Mouse (Mus musculus): ENCODE measurements around the gene Dennd1a. TPM values are rescaled to one million over a fixed set of nuclear protein-coding genes. Genes with fewer than 3 reads are reported as not detected.

The Dennd1a gene
- total RNA-seq, 2 experiments from 2014 or later = 25.3 to 26.2 TPM

DNA sequence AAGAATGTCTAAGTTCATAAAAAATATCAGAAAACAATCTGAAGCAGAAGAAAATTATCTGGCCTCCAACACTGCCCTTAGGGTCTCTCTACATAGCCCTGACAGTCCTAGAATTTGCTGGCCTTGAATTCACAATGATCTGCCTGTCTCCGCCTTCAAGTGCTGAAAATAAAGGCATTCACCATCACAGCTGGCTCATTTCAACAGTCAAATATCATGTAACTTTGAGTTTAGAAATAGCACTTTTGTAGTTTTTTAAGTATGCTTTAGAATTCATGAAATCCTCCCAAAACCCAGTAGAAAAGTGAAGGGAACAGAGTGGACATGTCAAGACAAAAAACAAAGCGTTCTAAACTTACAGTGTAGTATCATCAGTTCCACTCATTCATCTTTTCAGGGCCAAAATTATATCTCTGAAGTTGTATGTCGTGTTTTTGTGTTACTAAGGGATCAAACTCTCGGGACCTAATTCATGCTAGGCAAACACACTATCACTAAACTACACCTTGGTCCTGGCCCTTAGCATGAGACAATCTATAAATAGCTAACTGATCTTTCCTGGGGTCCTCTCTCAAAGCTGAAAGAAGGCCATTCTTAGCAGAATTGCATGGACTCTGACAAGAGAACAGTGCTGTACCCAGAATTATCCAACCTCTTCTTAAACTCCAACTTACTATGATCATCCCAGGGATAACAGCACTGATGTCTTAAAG is 110.2 kb downstream of the Dennd1a start:
- DNase-seq = no peak
- intact Hi-C loops (cut with DNase I) = no loop called here

DNA sequence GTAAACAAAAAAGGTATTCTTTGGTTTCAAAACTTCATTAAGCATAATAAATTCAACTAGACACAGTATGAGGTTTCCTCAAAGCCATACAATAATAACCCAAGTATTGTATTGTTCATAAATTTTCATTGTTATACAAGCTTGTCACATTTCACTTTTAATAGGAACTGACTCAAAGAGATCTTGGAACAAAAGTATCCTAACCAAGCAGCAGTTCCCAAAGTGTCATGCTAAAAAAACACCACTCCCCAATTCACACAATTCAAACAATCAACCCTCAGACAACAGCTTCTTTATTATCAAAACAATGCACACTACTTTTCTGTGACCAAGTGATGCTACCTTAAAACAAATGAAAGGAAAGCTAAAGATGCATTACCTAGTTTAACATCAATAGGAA is 111.9 kb downstream of the Dennd1a start:
- DNase-seq = no peak
- intact Hi-C loops (cut with DNase I) = no loop called here

DNA sequence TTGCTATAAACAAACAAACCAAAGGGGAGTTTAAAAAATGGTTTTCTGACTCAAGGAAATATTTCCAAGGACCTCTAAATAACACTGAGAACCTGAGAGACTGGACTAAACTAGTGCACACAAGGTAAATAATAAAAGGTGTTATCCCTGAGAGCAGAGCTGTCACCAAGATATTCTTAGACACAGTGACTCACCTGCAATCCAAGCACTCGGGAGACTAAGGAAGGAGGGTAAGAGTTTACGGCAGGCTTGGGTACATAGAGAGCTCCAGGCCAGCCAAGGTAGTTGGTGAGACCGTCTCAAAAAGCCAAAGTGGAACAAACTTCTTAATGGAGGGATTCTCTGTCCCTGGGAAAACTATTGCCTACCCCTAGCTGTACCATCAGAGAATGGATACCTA is 118.6 kb downstream of the Dennd1a start:
- intact Hi-C loops (cut with DNase I) = no loop called here
- no peak for DNase-seq

DNA sequence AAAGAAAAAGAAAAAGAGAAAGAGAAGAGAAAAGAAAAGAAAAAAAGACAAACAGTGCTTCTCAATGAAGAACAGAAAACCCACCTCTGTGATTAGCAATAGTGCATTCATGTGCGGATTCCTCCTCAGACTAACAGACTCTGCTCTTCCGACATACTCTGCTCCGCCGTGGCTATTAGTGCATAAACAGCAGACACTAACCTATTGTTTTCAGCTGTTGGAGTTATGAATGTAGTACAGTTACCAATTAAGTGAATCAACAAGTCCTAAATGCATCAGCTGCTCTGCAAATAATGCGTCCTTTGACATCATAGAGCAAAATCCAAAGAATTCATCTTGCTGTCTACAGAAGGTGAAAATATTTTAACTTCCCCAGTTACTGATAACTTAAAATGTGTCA is 121.2 kb downstream of the Dennd1a start:
- intact Hi-C loops (cut with DNase I) = no loop called here
- no peak for DNase-seq

DNA sequence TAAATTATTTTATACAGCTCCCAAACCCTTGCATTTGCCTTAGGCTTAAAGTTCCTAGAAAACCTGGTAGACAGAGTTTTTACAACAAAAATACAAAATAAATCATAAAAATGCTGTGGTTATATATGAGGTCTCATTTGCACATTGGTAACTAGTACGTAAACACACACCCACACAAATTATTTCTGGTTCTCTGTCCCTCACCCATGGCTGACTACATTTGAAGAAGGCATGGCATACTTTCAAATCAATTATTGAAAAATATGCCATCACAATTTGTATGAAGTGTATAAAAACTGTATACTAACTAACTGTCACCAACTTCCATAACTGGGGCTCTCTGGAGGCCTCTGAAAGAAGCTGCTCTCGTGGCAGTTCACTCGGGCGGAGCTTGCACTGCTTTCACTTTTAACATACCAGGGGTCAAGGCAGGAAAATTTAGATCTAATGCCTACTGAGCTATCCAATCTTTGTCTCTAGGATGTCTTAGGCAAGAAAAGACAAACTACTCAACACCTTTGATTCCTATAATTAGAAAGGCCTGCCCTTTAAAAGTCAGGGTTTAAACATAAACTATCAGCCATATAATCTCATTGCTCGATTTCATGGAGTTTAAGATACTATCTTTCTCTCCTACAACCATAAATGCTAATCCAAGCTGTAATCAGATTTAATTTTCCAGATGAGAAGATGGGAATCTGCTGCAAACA is 122.7 kb downstream of the Dennd1a start:
- intact Hi-C loops (cut with DNase I) = no loop called here
- DNase-seq = peak in 1 of 2 experiments; percentile 14

DNA sequence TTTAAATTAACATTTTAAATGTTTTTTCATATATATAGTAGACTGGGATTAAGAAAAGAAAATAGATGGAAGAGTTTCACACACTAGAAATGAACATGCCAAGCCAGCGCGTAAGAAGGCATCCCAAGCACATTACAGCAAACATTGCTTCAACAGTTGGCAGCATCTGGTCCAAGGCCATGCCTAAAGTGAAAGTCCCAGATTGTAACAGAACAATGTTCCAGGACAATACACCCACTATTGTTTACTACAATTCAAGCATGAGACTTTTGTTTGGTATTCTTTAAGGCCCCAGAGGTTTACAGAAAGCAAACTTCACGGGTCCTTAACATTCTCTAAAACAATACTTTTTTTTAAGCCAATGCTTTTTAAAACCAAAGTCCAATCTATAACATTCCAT is 124.7 kb downstream of the Dennd1a start:
- intact Hi-C loops (cut with DNase I) = no loop called here
- DNase-seq = no peak

DNA sequence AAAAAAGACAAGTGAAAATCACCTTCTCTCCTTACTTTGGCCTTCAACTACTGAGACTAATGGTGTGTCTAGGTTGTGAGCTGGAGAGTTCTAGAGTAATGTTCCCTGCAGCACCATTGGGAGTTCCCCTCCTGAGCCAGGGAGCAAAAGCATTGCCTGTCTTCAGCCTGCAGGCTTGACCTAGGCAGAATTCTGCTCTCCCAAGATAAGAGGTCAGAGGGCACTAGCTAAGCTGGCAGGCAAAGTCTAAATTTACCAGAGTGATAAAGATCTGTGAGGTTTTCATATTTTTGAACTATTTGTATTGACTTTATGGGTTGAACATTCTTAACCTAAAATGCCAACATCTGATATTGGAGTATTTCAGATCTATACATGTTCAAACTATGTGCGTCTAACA is 125.7 kb downstream of the Dennd1a start:
- no peak for DNase-seq
- intact Hi-C loops (cut with DNase I) = no loop called here

DNA sequence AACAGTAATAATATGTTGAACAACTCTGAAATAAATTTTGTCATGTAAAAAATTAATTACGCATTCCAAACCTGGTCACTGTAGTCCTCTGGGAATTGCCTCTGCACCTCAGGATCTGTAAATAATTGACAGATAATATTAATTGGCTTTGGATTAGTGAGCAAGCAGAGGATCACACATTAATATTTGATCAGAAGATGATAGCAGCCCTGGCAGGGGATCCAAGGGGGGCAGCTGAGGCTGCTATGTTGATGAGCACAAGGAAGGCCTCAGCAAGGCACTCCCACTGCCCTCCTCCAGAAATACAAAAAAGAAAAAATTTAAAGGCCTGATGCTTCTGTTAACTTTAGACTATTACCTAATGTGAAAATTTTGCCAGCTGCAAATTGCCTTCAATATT is 127.5 kb downstream of the Dennd1a start:
- intact Hi-C loops (cut with DNase I) = no loop called here
- no peak for DNase-seq

DNA sequence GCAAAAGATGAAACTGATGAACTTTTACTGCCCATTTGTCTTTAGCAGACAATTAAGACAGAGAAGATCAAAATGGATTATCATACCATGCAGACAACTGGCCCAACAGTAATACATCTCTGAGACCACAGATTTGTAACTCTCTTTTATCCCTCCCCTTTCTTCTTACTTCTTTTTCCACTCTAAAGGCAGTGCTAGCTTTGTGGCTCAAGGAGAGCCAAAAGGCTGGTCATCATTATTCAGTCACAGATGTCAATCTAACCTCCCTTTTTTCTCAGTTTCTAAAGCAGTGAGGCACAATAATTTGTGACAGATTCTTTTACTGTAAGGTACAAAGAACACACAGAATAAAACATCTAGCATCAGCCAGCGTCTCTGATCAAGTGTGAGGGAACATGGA is 130.2 kb downstream of the Dennd1a start:
- DNase-seq = no peak
- intact Hi-C loops (cut with DNase I) = no loop called here

DNA sequence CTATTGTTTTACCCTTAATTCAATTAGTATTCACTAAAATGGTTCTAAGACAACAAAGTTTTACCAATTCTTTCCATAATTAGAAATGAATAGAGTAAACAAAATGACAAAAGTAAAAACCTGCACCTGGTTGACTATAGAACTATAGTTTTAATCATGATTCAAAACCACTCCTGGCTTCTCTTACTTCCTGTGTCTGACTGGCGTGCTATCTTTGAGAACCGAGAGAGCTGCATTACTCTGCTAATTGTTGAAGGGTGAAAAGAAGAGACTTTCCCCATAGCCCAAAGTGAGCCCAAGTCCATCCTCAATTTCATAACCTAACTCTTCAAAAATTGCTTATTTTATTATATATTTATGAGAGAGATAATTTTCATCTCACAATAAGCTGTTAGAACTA is 131.2 kb downstream of the Dennd1a start:
- intact Hi-C loops (cut with DNase I) = no loop called here

DNA sequence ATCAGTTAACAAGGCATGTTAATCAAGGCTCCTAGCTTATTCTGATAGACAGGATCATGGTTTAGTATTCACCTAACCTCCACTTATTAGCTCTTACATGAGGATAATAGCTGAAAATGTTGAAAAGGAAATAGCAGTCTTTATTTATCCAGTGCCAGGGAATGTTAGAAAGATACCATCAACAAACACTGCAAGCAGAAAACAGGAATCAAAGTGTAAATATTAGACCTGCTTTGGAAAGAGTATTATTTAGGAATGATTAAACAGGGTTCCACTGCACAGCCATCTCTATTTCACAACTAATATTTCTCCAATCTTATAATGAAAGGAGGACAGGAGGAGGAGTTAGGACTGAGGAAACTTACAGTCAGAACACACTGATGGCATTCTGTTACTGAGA is 142.4 kb downstream of the Dennd1a start:
- DNase-seq = no peak
- intact Hi-C loops (cut with DNase I) = no loop called here

More for the DNA sequence above, 131.2 kb downstream of the Dennd1a start:
- no peak for DNase-seq

DNA sequence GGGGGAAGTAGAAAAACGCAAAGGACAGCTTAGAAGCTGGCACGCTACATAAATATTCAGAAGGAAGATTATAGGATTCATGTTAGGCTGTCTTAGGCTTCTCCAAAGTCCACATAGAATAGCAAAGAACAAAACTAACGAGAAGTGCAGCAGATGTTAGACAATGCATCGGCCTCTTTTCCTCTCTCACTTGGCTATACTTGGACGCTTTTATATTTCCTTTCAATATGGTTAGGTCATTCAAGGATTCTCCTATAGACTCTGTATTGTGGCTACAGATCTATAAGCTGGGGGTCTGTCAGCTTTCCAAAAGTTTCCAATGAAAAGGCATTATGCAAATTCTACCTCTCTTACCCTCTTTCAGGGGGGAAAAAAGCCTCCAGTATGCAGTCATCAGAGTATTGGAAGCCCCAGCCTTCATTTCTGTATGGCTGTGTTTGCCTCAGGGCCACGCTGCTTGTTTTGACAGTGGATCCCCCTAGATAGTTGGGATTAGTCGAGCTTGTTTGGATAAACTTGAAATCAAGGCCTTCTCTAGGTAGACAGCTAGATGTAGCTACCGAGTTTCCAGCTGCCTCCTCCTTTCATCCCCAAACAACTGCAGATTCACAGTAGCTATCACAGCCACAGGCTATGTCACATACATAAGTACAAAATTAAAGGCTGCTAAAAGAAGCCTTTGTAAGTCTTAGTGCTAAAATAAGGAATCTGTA is 143.0 kb downstream of the Dennd1a start:
- no peak for DNase-seq
- intact Hi-C loops (cut with DNase I) = no loop called here

DNA sequence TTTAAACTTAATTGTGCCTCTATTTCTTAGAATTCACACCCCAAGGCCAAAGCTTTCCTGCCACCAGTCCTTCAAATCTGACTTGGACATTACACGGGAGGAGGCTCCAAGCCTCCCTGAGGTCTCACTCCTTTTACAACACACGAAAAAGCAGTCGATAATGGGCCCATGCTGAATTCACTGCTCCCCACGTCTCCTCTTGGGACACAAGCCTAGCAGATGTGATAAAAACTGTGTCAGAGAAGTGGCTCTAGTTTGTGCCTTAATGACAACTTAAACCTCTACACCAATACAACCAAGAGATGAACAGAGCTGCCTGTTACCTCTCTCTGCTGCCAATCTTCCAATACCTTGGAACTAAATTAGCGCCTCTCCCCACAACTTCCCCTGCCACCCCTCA is 144.3 kb downstream of the Dennd1a start:
- intact Hi-C loops (cut with DNase I) = no loop called here
- DNase-seq = no peak

DNA sequence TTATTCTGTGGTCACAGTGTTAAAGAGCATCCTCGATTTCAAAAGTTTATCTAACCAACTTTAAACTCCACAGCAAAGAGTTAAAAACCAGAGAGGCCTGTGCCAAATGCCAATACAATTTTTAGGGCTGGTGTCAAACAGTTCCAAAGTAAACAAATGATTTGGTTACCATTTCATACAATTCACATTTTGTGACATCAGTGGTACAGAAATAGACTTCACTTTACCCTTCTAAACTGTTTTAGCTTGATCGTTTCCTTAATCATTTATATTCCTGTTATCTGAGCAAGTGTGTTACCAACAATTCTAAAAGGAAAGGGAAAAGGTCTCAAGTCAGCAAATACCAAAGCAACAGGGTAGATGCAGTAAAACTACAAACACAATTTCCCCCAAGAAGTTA is 145.0 kb downstream of the Dennd1a start:
- intact Hi-C loops (cut with DNase I) = no loop called here
- DNase-seq = no peak

DNA sequence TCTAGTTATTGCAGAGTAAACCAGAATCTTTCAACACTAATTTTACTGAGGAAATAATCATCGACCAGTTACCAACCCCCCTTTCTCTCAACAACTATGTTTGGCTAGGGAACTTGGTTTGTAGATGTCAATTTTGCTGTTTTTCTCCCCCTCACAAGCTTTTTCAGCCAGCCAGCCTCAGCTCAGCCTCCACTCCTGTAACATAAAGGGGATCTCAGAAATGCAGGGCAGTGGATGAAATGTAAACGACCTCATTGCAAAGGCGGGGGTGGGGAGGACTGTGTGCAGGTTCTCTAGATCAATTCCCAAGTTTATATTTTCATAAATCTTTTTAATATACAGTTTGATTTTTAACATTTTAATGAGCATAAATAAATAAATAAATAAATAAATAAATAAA is 147.7 kb downstream of the Dennd1a start:
- intact Hi-C loops (cut with DNase I) = no loop called here
- DNase-seq = no peak

DNA sequence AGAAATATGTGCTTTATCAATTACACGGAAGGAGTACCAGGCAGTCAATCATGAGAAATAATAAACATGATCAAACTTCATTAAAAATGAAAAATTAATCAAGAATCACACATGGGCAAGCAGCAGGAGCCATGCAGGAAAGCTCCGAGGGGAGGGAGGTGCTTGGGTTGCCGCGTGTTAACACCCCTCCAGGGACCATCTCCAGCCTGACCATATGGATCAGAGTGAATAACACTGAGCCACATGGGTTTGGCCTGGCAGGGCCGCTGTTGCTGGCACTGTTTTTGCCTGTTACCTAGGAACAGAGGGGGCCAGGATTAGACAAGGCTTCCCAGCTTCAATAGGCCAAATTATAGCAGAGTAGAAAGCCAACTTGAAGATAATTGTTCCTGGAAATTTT is 150.1 kb downstream of the Dennd1a start:
- DNase-seq = no peak
- intact Hi-C loops (cut with DNase I) = no loop called here

DNA sequence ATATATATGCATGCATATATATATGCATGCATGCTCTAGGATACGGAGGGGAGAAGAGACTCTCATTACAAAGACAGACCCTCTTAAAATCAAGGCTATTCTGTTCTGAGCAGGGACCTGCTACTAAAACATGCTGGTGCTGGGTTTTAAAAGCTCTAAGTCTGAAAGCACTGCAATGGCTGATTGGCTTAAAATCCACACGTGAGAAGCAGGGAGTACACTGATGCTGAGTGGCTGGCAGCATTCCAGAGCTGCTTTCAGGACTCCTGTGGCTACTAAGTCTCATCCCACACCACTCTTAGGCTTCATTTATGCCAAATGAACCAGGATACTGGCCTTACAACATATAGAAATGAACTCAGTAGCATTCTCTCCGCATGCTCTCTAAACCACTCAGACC is 151.8 kb downstream of the Dennd1a start:
- no peak for DNase-seq
- intact Hi-C loops (cut with DNase I) = no loop called here

DNA sequence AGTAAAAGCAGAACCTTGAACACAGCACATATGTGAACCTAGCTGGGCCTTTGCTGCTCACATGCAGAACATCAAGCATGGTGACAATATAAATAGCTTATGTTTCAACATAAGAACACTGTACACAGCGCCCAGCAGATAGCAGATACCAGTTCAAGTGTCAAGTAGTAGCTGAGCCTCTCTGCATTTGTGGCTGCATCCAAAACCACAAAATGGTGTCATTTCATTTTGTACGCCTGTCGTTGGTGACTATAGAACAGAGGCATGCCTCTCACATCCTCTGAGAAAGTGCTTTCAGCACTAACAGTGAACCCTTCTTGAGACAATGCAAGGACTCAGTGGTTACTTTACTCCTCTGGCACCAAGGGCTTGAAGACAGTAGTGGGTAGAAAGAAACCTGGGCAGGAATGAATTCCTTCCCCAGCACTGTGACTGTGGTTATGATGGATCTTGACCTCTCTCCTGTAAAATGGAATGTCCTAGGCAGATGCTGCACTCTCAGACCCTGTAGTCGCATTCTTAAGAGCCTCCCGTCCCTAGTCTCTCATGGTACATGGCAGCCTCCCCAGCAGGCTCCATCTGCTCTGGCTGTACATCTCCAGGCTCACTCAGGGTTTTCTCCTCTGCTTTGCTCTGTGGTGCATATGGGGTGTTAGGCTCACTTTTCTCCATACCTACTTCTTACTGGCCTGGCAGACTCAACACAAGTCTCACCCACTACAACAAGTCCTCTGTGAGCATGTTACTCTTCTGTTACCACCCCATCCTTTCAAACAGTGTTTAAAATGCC is 154.0 kb downstream of the Dennd1a start:
- intact Hi-C loops (cut with DNase I) = no loop called here
- no peak for DNase-seq

DNA sequence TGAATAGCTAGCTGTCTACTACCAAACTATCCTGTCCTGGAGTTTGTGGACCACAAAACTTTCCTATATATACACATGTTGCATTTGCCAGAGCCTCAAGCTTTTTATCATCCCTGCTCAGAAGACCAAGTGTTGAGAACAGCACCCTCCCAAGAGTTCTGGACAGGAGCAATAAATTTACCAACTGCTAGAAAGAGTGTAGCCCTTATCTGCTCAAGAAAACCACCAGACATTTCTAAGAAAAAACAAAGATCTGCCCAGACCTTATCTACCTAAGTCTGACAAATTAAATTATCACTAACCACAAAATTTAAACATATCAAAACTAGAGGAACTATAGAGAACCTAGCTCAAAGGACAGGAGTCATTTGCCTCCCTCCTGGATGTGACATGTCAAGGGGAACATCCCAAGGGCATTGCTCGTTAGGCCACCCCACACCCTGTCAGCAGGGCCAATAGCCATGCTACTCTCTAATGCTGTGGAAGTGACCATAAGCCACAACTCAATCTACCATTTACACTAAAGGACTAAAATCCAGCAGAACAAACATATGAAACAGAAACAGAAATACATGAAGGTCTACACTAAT is 154.9 kb downstream of the Dennd1a start:
- no peak for DNase-seq
- intact Hi-C loops (cut with DNase I) = no loop called here

DNA sequence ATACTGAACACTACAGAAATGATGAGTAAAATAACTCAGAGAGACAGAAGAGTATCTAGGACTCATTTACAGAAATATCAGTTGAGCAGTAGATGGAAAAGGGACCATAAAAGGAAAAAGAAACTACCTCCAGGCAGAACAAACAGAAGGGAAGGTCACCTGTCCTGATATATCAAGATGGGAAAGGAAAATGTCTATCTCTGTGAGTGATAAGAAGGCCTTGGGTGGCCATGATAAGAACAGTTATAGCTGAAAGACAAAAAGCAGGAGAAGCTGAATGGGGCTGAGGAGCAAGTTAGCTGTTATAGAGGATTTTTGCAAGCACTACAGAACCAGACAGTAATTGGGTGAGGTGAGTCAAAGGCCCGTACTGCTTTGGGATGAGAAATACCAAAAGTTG is 155.7 kb downstream of the Dennd1a start:
- no peak for DNase-seq
- intact Hi-C loops (cut with DNase I) = no loop called here
